Mouse (Mus musculus) brown adipose tissue, adult 24 weeks (tissue): ENCODE results near the gene Atg2a. TPM values are rescaled to one million over a fixed set of nuclear protein-coding genes. Genes with fewer than 3 reads are reported as not detected.
A peak's percentile ranks its signal among the peaks of the same experiment; 100 is the strongest.

Experiments
- H3K27ac ChIP-seq: fragments of 200-500 bp; replicated peaks from 2 replicates; pipeline ENCODE4 v1.5.1; 2012; ENCODE audit warnings: low read depth, mild to moderate bottlenecking, low read length
- H3K4me1 ChIP-seq: fragments of 200-500 bp; 2 replicates; pipeline ENCODE4 v1.6.1; 2012; ENCODE audit warnings: low read length, mixed read lengths; ENCODE audit not compliant: control insufficient read depth, insufficient read depth, insufficient read length
- H3K4me3 ChIP-seq: fragments of 200-500 bp; 2 replicates; pipeline ENCODE4 v1.5.1; 2012; ENCODE audit warnings: low read depth, mild to moderate bottlenecking, low read length, moderate library complexity; ENCODE audit not compliant: insufficient read depth
- polyA plus RNA-seq: library from polyadenylated mRNA; stranded (reverse); fragments of >200 nt; gene quantifications from 2 replicates; pipeline ENCODE4 v1.2.4, GENCODE M21; 2012; ENCODE audit not compliant: missing spikeins, insufficient read depth, insufficient read length

Gene Atg2a
- polyA plus RNA-seq, 1 experiment = 9.9 TPM

- no peak overlapping the region for H3K4me3 ChIP-seq
- H3K27ac ChIP-seq = no peak overlapping the region
- H3K4me1 ChIP-seq = no peaks in the 10 kb centered on the region; the same call in 1 of the 2 replicates
Measured at GRCm38 (mm10) chr19:6236842-6237241, 4.6 kb upstream of the Atg2a start.

GRCm38 (mm10) chr19:6238740-6239139 lies 2.7 kb upstream of the Atg2a start:
- Histone ChIP-seq H3K4me1 (peaks cover 7% of the 10 kb centered on the region), H3K4me3 (no peak overlapping the region), H3K27ac (no peak overlapping the region)

- Histone ChIP-seq H3K27ac (no peak overlapping the region), H3K4me3 (no peak overlapping the region), H3K4me1 (peaks cover 10% of the 10 kb centered on the region)
Measured at GRCm38 (mm10) chr19:6240136-6240535, 1.3 kb upstream of the Atg2a start.

GRCm38 (mm10) chr19:6240725-6241124 lies 743 bp upstream of the Atg2a start:
- peaks cover 10% of the 10 kb centered on the region for H3K4me1 ChIP-seq
- H3K4me3 ChIP-seq = no peak overlapping the region; the same call in 1 of the 2 replicates
- peak overlapping the region; percentile 15; the same call in 1 of the 2 replicates for H3K27ac ChIP-seq

- Histone ChIP-seq H3K27ac (peak overlapping the region; percentile 75; the same call in 1 of the 2 replicates), H3K4me1 (peaks cover 10% of the 10 kb centered on the region), H3K4me3 (peak overlapping the region; percentile 87)
Measured at GRCm38 (mm10) chr19:6242281-6242680, 813 bp downstream of the Atg2a start.

GRCm38 (mm10) chr19:6243226-6243625 lies 1.8 kb downstream of the Atg2a start:
- H3K4me1 ChIP-seq = peaks cover 10% of the 10 kb centered on the region
- H3K4me3 ChIP-seq = no peak overlapping the region

GRCm38 (mm10) chr19:6245806-6246205 lies 4.3 kb downstream of the Atg2a start:
- Histone ChIP-seq H3K4me3 (no peak overlapping the region), H3K27ac (no peak overlapping the region), H3K4me1 (peaks cover 10% of the 10 kb centered on the region)

More at GRCm38 (mm10) chr19:6243226-6243625, 1.8 kb downstream of the Atg2a start:
- H3K27ac ChIP-seq = no peak overlapping the region

GRCm38 (mm10) chr19:6247526-6248300 lies 6.2 kb downstream of the Atg2a start:
- peaks cover 5% of the 10 kb centered on the region for H3K4me1 ChIP-seq
- no peak overlapping the region for H3K27ac ChIP-seq

GRCm38 (mm10) chr19:6253021-6253420 lies 11.6 kb downstream of the Atg2a start:
- Histone ChIP-seq H3K4me1 (no peaks in the 10 kb centered on the region), H3K27ac (no peak overlapping the region), H3K4me3 (no peak overlapping the region)

More at GRCm38 (mm10) chr19:6247526-6248300, 6.2 kb downstream of the Atg2a start:
- no peak overlapping the region for H3K4me3 ChIP-seq

- Histone ChIP-seq H3K4me1 (no peaks in the 10 kb centered on the region), H3K27ac (no peak overlapping the region), H3K4me3 (no peak overlapping the region)
Measured at GRCm38 (mm10) chr19:6260428-6260827, 19.0 kb downstream of the Atg2a start.

GRCm38 (mm10) chr19:6260946-6261345 lies 19.5 kb downstream of the Atg2a start:
- no peaks in the 10 kb centered on the region for H3K4me1 ChIP-seq
- no peak overlapping the region for H3K27ac ChIP-seq
- no peak overlapping the region for H3K4me3 ChIP-seq

- H3K4me3 ChIP-seq = no peak overlapping the region
- H3K27ac ChIP-seq = no peak overlapping the region
- no peaks in the 10 kb centered on the region for H3K4me1 ChIP-seq
Measured at GRCm38 (mm10) chr19:6261379-6261778, 19.9 kb downstream of the Atg2a start.

- no peak overlapping the region for H3K27ac ChIP-seq
- H3K4me1 ChIP-seq = no peaks in the 10 kb centered on the region
- no peak overlapping the region for H3K4me3 ChIP-seq
Measured at GRCm38 (mm10) chr19:6262222-6262621, 20.8 kb downstream of the Atg2a start.

GRCm38 (mm10) chr19:6262839-6263433 lies 21.5 kb downstream of the Atg2a start:
- H3K27ac ChIP-seq = no peak overlapping the region
- no peaks in the 10 kb centered on the region for H3K4me1 ChIP-seq
- no peak overlapping the region for H3K4me3 ChIP-seq

GRCm38 (mm10) chr19:6264200-6264599 lies 22.7 kb downstream of the Atg2a start:
- Histone ChIP-seq H3K27ac (no peak overlapping the region), H3K4me3 (no peak overlapping the region), H3K4me1 (no peaks in the 10 kb centered on the region; the same call in 1 of the 2 replicates)

- no peak overlapping the region for H3K27ac ChIP-seq
- H3K4me3 ChIP-seq = no peak overlapping the region
- H3K4me1 ChIP-seq = no peaks in the 10 kb centered on the region; the same call in 1 of the 2 replicates
Measured at GRCm38 (mm10) chr19:6264945-6265344, 23.5 kb downstream of the Atg2a start.
